Mouse (Mus musculus): ENCODE measurements around the gene Zmiz1. TPM values are rescaled to one million over a fixed set of nuclear protein-coding genes. Genes with fewer than 3 reads are reported as not detected.

Gene Zmiz1
- total RNA-seq, 2 experiments from 2014 or later, result 106 to 107 TPM

GRCm38 (mm10) chr14:25599934-25600333 lies 140.9 kb downstream of the Zmiz1 start:
- Histone ChIP-seq H3K27ac (no peak overlapping the region), H3K4me3 (no peak overlapping the region)
- DNase-seq (ENCODE audit: extremely low spot score in 1 of 2, low spot score in 2 of 2), result no peak
- no peak for TF ChIP-seq CTCF (IDR thresholded peaks at IDR 0.05)
- intact Hi-C loops (cut with DNase I), result no loop called here

GRCm38 (mm10) chr14:25600358-25600757 lies 141.4 kb downstream of the Zmiz1 start:
- DNase-seq (ENCODE audit: extremely low spot score in 1 of 2, low spot score in 2 of 2), result no peak
- TF ChIP-seq CTCF (IDR thresholded peaks at IDR 0.05), result no peak
- H3K27ac ChIP-seq, result no peak overlapping the region
- intact Hi-C loops (cut with DNase I), result no loop called here
- H3K4me3 ChIP-seq, result no peak overlapping the region

GRCm38 (mm10) chr14:25600951-25601350 lies 142.0 kb downstream of the Zmiz1 start:
- DNase-seq (ENCODE audit: extremely low spot score in 1 of 2, low spot score in 2 of 2), result no peak

GRCm38 (mm10) chr14:25602018-25602417 lies 143.0 kb downstream of the Zmiz1 start:
- intact Hi-C loops (cut with DNase I), result no loop called here
- no peak for DNase-seq (ENCODE audit: extremely low spot score in 1 of 2, low spot score in 2 of 2)
- TF ChIP-seq CTCF (IDR thresholded peaks at IDR 0.05), result no peak
- no peak overlapping the region for H3K27ac ChIP-seq
- no peak overlapping the region for H3K4me3 ChIP-seq

More at GRCm38 (mm10) chr14:25600951-25601350, 142.0 kb downstream of the Zmiz1 start:
- no peak for TF ChIP-seq CTCF (IDR thresholded peaks at IDR 0.05)
- intact Hi-C loops (cut with DNase I), result no loop called here
- Histone ChIP-seq H3K27ac (no peak overlapping the region), H3K4me3 (no peak overlapping the region)

- no peak overlapping the region for H3K27ac ChIP-seq
- intact Hi-C loops (cut with DNase I), result loop anchor here (1.0 kb wide), 1 partner anchor 11 kb away; no protein-coding TSS in a partner anchor
- H3K4me3 ChIP-seq, result no peak overlapping the region
- no peak for DNase-seq (ENCODE audit: extremely low spot score in 1 of 2, low spot score in 2 of 2)
- no peak for TF ChIP-seq CTCF (IDR thresholded peaks at IDR 0.05)
These were observed 145.6 kb downstream of the Zmiz1 start for GRCm38 (mm10) chr14:25604395-25605142.

GRCm38 (mm10) chr14:25606372-25607140 lies 147.6 kb downstream of the Zmiz1 start:
- H3K4me3 ChIP-seq, result peak overlapping the region; percentile 74

GRCm38 (mm10) chr14:25607141-25607967 lies 148.4 kb downstream of the Zmiz1 start:
- Histone ChIP-seq H3K4me3 (peak overlapping the region; percentile 74), H3K27ac (peak overlapping the region; percentile 94)
- TF ChIP-seq CTCF (IDR thresholded peaks at IDR 0.05), result no peak
- intact Hi-C loops (cut with DNase I), result loop anchor here (2.0 kb wide), 1 partner anchor 21 kb away; no protein-coding TSS in a partner anchor
- DNase-seq (ENCODE audit: extremely low spot score in 1 of 2, low spot score in 2 of 2), result peak; percentile 69

More at GRCm38 (mm10) chr14:25606372-25607140, 147.6 kb downstream of the Zmiz1 start:
- no peak for TF ChIP-seq CTCF (IDR thresholded peaks at IDR 0.05)
- intact Hi-C loops (cut with DNase I), result loop anchor here (2.0 kb wide), 1 partner anchor 20 kb away; no protein-coding TSS in a partner anchor
- peak overlapping the region; percentile 94 for H3K27ac ChIP-seq
- DNase-seq (ENCODE audit: extremely low spot score in 1 of 2, low spot score in 2 of 2), result peak; percentile 42 to 61

- TF ChIP-seq CTCF (IDR thresholded peaks at IDR 0.05), result no peak
- H3K4me3 ChIP-seq, result peak overlapping the region; percentile 74
- DNase-seq (ENCODE audit: extremely low spot score in 1 of 2, low spot score in 2 of 2), result peak; percentile 58 to 67
- intact Hi-C loops (cut with DNase I), result loop anchor here (2.0 kb wide), 2 partner anchors 21 to 47 kb away; no protein-coding TSS in a partner anchor
- peak overlapping the region; percentile 94 for H3K27ac ChIP-seq
These were observed 149.0 kb downstream of the Zmiz1 start for GRCm38 (mm10) chr14:25607968-25608491.

GRCm38 (mm10) chr14:25608618-25609017 lies 149.6 kb downstream of the Zmiz1 start:
- Histone ChIP-seq H3K4me3 (peak overlapping the region; percentile 74), H3K27ac (peak overlapping the region; percentile 94)
- DNase-seq (ENCODE audit: extremely low spot score in 1 of 2, low spot score in 2 of 2), result peak in 1 of 2 experiments; percentile 35
- TF ChIP-seq CTCF (IDR thresholded peaks at IDR 0.05), result no peak
- intact Hi-C loops (cut with DNase I), result loop anchor here (2.0 kb wide), 1 partner anchor 46 kb away; no protein-coding TSS in a partner anchor

- Histone ChIP-seq H3K4me3 (peak overlapping the region; percentile 74), H3K27ac (peak overlapping the region; percentile 29; the same call in 1 of the 2 replicates)
- TF ChIP-seq CTCF (IDR thresholded peaks at IDR 0.05), result no peak
- DNase-seq (ENCODE audit: extremely low spot score in 1 of 2, low spot score in 2 of 2), result no peak
- intact Hi-C loops (cut with DNase I), result loop anchor here (2.0 kb wide), 1 partner anchor 45 kb away; no protein-coding TSS in a partner anchor
These were observed 150.4 kb downstream of the Zmiz1 start for GRCm38 (mm10) chr14:25609355-25609754.

Measured in left cerebral cortex, adult 2 months (tissue).